Mouse (Mus musculus): ENCODE data around the gene Gcdh. TPM values are rescaled to one million over a fixed set of nuclear protein-coding genes. Genes with fewer than 3 reads are reported as not detected.

Gcdh gene
- polyA plus RNA-seq, 1 experiment from 2014 or later: 36.1 TPM

DNA sequence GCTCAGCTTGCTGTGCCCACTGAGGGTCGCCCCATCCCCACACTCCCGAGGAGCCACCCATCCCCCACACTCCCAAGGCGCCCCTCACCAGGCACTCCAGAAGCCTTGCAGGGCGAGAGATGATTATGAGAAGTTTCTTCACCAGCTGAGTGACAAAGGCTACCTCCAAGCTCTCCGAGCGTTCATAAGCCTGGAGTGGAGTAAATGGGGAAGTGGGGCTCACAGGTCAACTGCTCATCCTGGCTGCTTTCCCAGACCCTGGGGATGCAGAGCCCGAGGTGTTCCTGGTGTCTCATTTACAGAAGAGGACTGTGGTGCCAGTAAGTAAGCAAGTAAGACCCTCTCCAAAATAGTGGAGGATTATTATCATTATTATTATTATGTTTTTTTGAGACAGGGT, 31.8 kb upstream of the Gcdh start:
- Histone ChIP-seq H3K27me3 (replicated peaks) (no peaks in the 10 kb centered on the region), H3K4me1 (peaks cover 13% of the 10 kb centered on the region), H3K27ac (no peak overlapping the region), H3K9ac (no peak overlapping the region), H3K4me2 (no peak overlapping the region), H3K4me3 (no peak overlapping the region), H3K36me3 (replicated peaks) (peaks cover 46% of the 10 kb centered on the region), H3K9me3 (no peaks in the 10 kb centered on the region)
- 72% methylated on average over 7 of the region's 7 CpGs for WGBS
- ATAC-seq (replicated peaks): no peak

DNA sequence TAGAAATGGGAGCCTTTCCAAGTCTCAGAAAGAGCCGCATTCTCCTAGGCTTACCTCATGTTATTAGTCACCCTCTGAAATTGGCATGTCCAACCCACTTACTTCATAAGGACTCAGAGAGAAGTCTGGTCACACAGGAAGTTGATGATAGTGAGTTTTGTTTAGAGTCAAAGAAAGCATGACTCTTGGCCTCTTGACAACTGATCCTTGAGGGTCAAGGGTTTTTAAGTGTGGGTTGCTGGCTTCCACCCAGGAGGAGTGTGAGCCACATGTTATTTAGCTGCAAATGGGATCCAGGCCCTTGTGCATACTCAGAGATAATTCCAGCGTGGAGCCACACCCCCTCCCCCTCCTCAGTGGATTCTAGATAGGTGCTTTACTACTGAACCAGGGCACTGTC, 27.9 kb upstream of the Gcdh start:
- Histone ChIP-seq H3K36me3 (replicated peaks) (peaks cover 73% of the 10 kb centered on the region), H3K27me3 (replicated peaks) (no peaks in the 10 kb centered on the region), H3K4me2 (no peak overlapping the region), H3K9ac (no peak overlapping the region), H3K9me3 (no peaks in the 10 kb centered on the region), H3K4me1 (no peaks in the 10 kb centered on the region), H3K4me3 (no peak overlapping the region), H3K27ac (no peak overlapping the region)
- 91% methylated on average over 2 of the region's 2 CpGs for WGBS
- no peak for ATAC-seq (replicated peaks)

DNA sequence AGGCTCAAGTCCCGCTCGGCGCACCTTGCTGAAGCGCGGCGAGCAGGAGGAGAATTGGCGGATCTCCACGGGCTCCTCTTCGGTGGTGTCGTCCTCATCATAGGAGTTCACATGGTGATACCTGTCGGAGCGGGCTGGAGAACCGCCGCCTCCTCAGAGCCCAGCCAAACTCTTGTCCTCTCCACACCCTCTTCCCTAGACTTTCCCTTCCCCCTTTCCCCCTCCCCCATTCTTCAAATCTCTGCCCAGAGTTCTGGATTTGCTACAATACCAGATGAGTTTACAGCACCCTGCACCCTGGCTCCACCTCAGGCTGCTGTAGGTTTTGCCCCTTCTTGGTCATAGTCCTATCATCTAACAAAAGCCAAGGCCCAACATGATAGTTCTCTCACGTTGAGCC, 24.9 kb upstream of the Gcdh start:
- WGBS: 94% methylated on average over 15 of the region's 15 CpGs
- H3K27me3 ChIP-seq (replicated peaks): peaks cover 18% of the 10 kb centered on the region

DNA sequence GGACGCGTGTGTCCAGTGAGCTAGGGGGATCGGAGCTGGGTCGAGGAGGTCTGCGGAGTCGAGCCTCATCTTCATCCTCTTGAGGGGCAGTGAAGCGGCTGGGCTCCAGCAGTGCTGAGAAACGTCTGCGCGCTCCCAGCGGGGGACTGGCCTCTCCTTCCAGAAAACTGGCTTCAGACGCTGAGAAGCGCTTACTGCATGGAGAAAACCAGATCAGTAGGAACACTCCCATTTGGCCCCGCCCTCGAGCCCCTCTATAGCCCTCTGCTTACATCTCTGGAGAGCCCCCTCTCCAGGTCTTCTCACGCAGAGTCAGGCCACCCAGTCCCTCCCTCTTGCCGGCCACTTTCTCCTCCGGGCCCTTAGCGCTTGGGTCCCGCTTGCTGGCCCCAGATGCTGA, 24.1 kb upstream of the Gcdh start:
- Histone ChIP-seq H3K4me1 (peaks cover 4% of the 10 kb centered on the region; the same call in 1 of the 2 replicates), H3K36me3 (replicated peaks) (peaks cover 90% of the 10 kb centered on the region), H3K9me3 (no peaks in the 10 kb centered on the region), H3K9ac (no peak overlapping the region), H3K27ac (no peak overlapping the region), H3K4me2 (no peak overlapping the region), H3K4me3 (no peak overlapping the region), H3K27me3 (replicated peaks) (peaks cover 18% of the 10 kb centered on the region)
- WGBS: 29% methylated on average over 20 of the region's 20 CpGs
- ATAC-seq (replicated peaks): no peak

More for the DNA sequence above, 24.9 kb upstream of the Gcdh start:
- H3K36me3 ChIP-seq (replicated peaks): peaks cover 88% of the 10 kb centered on the region
- H3K9ac ChIP-seq: no peak overlapping the region
- H3K4me3 ChIP-seq: no peak overlapping the region
- H3K27ac ChIP-seq: no peak overlapping the region
- H3K4me2 ChIP-seq: no peak overlapping the region
- no peak for ATAC-seq (replicated peaks)
- H3K9me3 ChIP-seq: no peaks in the 10 kb centered on the region
- H3K4me1 ChIP-seq: no peaks in the 10 kb centered on the region

DNA sequence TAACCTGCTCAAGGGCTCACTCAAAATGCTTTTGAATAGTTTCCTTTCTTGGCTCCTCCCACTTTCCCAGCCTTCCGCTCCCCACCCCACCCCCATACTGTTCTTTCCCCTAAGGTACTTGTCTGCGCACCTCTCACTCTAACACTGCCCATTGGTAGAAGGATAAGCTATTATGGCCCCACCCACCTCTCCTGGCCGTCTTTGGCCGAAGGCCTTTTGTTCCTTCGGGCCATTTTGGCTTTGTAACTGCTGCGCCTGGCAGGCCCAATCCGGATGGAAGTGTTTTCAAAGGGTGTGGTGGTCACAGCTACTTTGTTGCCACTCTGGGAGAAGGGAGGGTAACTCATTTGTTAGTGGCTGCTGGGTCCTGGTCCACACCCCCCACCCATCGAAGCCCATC, 21.5 kb upstream of the Gcdh start:
- ATAC-seq (replicated peaks): no peak
- Histone ChIP-seq H3K4me2 (no peak overlapping the region), H3K9ac (no peak overlapping the region), H3K27me3 (replicated peaks) (peaks cover 26% of the 10 kb centered on the region), H3K4me1 (peaks cover 5% of the 10 kb centered on the region; the same call in 1 of the 2 replicates), H3K27ac (no peak overlapping the region), H3K36me3 (replicated peaks) (peaks cover 80% of the 10 kb centered on the region), H3K4me3 (no peak overlapping the region), H3K9me3 (no peaks in the 10 kb centered on the region)
- WGBS: 90% methylated on average over 8 of the region's 8 CpGs

DNA sequence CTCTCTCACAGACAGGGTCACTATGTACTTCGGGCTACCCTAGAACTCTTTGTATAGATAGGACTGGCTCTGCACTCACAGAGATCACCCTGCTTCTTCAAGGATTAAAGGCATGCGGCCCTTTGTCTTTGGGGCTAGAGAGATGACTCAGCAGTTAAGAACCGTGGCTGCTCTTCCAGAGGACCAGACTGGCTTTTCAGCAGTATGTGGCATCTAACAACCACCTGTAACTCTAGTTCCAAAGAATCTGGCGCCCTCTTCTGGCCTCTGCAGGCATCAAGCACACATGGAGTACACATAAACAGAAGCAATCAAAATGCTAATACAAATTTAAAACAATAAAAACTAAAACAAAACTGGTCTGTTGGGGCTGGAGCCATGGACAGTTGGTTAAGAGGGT, 20.2 kb upstream of the Gcdh start:
- no peak overlapping the region for H3K4me3 ChIP-seq
- no peak overlapping the region for H3K27ac ChIP-seq
- WGBS: 24% methylated on average over 4 of the region's 4 CpGs
- H3K9ac ChIP-seq: no peak overlapping the region
- H3K36me3 ChIP-seq (replicated peaks): peaks cover 69% of the 10 kb centered on the region
- H3K27me3 ChIP-seq (replicated peaks): peaks cover 35% of the 10 kb centered on the region
- no peak for ATAC-seq (replicated peaks)
- no peaks in the 10 kb centered on the region for H3K9me3 ChIP-seq
- no peak overlapping the region for H3K4me2 ChIP-seq
- H3K4me1 ChIP-seq: peaks cover 9% of the 10 kb centered on the region; the same call in 1 of the 2 replicates

DNA sequence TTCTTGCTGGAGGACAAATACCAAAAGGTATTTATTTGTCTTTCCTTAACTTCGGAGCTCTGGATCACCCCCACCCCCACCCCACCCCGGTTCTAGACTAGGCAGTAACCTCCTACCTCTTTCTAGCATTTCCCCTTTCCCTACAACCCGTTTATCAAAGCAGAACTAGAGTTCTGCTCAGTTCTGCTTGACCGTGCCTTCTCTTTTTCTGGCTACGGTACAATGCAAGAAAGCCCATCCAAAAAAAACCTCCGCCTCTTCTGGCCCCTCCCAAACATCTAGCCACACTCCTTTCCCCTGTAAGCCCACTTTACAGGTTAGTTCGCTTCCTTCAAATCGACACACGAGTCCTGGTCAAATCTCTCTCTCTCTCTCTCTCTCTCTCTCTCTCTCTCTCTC, 19.8 kb upstream of the Gcdh start:
- peaks cover 14% of the 10 kb centered on the region; the same call in 1 of the 2 replicates for H3K4me1 ChIP-seq
- H3K4me2 ChIP-seq: peak overlapping the region; percentile 39; the same call in 1 of the 2 replicates
- no peaks in the 10 kb centered on the region for H3K9me3 ChIP-seq
- no peak overlapping the region for H3K27ac ChIP-seq
- 24% methylated on average over 9 of the region's 9 CpGs for WGBS
- peaks cover 64% of the 10 kb centered on the region for H3K36me3 ChIP-seq (replicated peaks)
- peaks cover 35% of the 10 kb centered on the region for H3K27me3 ChIP-seq (replicated peaks)
- H3K4me3 ChIP-seq: peak overlapping the region; percentile 15; the same call in 1 of the 2 replicates
- no peak for ATAC-seq (replicated peaks)
- H3K9ac ChIP-seq: no peak overlapping the region

DNA sequence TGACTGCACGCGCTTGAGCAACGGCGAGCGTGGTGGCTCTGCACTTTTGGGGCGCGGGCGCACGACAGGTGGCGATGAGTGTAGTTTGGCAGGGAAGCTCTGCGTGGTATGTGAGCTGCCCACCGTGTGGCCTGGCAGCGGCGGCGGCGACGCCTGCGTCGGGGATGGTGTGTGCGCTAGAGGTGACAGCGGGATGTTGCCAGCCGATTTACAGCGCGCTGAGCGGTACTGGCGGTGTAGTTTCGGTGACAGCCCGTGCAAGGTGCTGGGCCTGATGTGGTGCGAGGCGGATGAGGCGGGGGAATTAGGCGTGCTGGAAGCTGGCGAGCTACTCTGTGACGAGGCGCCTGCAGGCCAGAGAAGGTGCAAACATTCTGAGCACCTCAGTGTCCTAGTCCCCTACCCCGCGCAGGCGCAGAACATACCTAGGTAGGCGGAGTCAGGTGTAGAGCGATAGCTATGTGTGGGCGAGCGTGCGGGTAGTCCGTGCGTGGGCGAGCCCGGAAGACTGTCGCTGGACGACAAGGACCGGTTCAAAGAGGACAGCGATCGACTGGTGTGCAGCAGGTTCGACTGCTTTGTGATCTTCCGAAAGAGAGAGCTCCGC, 19.3 kb upstream of the Gcdh start:
- no peak overlapping the region for H3K27ac ChIP-seq
- H3K9me3 ChIP-seq: no peaks in the 10 kb centered on the region
- H3K4me2 ChIP-seq: peak overlapping the region; percentile 39
- no peak for ATAC-seq (replicated peaks)
- H3K9ac ChIP-seq: no peak overlapping the region
- peaks cover 59% of the 10 kb centered on the region for H3K36me3 ChIP-seq (replicated peaks)
- 6% methylated on average over 55 of the region's 55 CpGs for WGBS
- H3K4me3 ChIP-seq: peak overlapping the region; percentile 15
- peaks cover 35% of the 10 kb centered on the region for H3K27me3 ChIP-seq (replicated peaks)
- H3K4me1 ChIP-seq: peaks cover 16% of the 10 kb centered on the region; the same call in 1 of the 2 replicates

DNA sequence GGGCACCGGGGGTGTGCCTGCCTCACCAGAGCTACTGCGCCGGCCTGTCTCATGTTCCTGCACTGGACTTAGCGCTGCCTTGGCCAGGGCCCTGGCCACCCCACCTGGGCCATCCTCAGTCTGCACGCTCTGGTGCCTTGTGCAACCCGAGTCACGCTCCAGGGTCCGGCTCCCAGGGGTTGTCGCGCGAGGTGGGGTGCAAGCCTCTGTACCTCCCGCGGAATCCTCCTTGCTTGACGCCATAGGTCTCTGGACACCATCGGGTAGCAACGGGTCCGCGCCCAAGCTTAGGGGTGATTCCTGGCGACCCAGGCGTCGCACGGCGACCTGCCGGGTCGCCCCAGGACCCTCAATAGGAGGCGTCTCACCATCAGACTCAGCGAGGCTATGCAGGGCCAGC, 18.7 kb upstream of the Gcdh start:
- no peak overlapping the region for H3K4me3 ChIP-seq
- no peak overlapping the region for H3K9ac ChIP-seq
- H3K27me3 ChIP-seq (replicated peaks): peaks cover 35% of the 10 kb centered on the region
- peaks cover 53% of the 10 kb centered on the region for H3K36me3 ChIP-seq (replicated peaks)
- H3K4me2 ChIP-seq: no peak overlapping the region
- H3K27ac ChIP-seq: no peak overlapping the region
- 18% methylated on average over 27 of the region's 27 CpGs for WGBS
- H3K9me3 ChIP-seq: no peaks in the 10 kb centered on the region
- peaks cover 16% of the 10 kb centered on the region; the same call in 1 of the 2 replicates for H3K4me1 ChIP-seq
- ATAC-seq (replicated peaks): no peak

DNA sequence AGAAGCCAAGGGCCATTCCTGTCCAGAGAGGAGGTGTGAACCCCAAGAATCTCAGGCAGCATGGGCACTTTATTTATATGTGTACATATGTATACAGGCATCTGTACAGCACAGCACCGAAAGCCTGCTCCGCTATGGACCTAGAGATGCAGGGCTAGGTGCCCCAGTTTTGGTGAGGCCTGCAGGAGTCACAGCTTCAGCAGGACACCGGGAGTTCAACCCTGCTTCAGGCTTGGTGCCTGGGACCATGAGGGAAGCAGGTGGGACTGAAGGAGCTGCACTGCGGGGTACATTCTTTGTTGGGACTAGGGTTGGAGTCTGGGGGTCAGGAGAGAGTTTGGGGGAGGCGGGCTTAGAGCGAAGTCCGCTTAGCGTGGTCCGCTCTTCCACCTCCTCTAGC, 18.1 kb upstream of the Gcdh start:
- no peak for ATAC-seq (replicated peaks)
- Histone ChIP-seq H3K27me3 (replicated peaks) (peaks cover 35% of the 10 kb centered on the region), H3K4me2 (no peak overlapping the region), H3K4me1 (peaks cover 16% of the 10 kb centered on the region; the same call in 1 of the 2 replicates), H3K36me3 (replicated peaks) (peaks cover 49% of the 10 kb centered on the region), H3K27ac (no peak overlapping the region), H3K4me3 (no peak overlapping the region), H3K9ac (no peak overlapping the region), H3K9me3 (no peaks in the 10 kb centered on the region)
- WGBS: 81% methylated on average over 9 of the region's 9 CpGs

DNA sequence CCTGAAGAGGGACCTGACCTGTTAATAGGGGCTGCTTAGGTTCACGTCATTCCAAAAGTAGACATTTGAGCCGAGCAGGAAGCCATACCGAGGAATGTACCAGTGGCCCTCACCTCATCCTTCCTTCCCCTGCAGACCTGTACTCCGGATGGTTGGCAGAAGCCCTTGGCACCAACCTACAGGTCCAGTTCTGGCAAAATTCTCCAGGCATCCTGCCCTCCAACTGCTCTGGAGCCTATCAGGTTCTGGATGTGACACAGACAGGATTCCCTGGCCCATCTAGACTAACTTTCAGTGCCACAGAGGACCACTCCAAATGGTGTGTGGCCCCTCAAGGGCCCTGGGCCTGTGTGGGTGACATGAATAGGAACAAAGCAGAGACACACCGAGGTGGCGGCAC, 16.8 kb upstream of the Gcdh start:
- Histone ChIP-seq H3K27me3 (replicated peaks) (peaks cover 34% of the 10 kb centered on the region), H3K4me3 (no peak overlapping the region), H3K4me2 (no peak overlapping the region), H3K9me3 (no peaks in the 10 kb centered on the region), H3K36me3 (replicated peaks) (peaks cover 36% of the 10 kb centered on the region), H3K9ac (no peak overlapping the region), H3K27ac (no peak overlapping the region), H3K4me1 (peaks cover 16% of the 10 kb centered on the region; the same call in 1 of the 2 replicates)
- WGBS: 92% methylated on average over 6 of the region's 6 CpGs
- ATAC-seq (replicated peaks): no peak

DNA sequence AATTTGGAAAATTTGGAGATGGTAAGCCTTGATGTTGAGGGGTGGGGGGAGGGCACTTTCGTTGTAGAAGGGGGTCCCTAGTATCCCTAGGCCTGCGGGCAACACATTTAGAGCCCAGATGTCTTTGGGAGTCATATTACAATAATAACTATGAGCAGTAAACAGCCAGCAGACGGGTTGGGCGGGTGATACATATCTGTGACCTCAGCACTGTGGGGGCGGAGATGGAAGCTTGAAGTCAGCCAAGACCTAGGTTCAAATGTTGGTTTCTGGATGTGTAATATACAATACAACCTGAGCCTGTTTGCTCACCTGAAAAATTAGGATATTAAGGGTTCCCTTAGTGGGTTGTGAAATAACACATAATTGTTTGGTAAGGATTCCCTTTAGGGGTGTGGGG, 16.2 kb upstream of the Gcdh start:
- Histone ChIP-seq H3K4me1 (peaks cover 16% of the 10 kb centered on the region; the same call in 1 of the 2 replicates), H3K9me3 (no peaks in the 10 kb centered on the region), H3K27me3 (replicated peaks) (peaks cover 29% of the 10 kb centered on the region), H3K4me3 (no peak overlapping the region), H3K27ac (no peak overlapping the region), H3K9ac (no peak overlapping the region), H3K36me3 (replicated peaks) (peaks cover 30% of the 10 kb centered on the region), H3K4me2 (no peak overlapping the region)
- WGBS: 94% methylated on average over 5 of the region's 5 CpGs
- no peak for ATAC-seq (replicated peaks)

DNA sequence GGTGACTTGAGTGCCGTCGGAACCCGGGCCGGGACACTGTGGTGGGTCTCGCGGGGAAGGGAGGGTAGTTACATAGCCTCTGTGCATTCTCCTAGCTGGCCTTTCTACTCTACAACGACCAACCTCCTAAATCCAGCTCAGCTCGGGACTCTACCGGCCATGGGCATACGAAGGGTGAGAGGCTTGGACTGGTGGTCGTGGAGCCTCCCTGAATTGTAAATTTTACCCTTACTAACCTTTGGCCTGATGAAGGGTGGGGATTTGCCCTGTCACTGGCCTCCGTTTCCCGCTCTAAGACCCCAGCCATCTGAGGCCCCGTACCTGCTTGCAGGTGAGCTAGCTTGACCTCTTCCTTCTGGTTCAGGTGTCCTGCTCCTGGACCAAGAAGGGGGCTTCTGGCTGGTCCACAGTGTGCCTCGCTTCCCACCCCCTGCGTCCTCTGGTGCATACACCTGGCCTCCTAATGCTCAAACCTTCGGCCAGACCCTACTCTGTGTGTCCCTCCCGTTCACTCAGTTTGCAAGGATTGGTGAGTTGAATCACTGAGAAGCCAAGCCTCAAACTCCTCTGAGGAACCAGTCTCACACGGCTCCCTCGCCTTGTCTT, 15.5 kb upstream of the Gcdh start:
- peak overlapping the region; percentile 33 for H3K4me3 ChIP-seq
- peak; percentile 18 for ATAC-seq (replicated peaks)
- WGBS: 49% methylated on average over 20 of the region's 20 CpGs

More for the DNA sequence above, 15.5 kb upstream of the Gcdh start:
- Histone ChIP-seq H3K9me3 (no peaks in the 10 kb centered on the region), H3K27ac (no peak overlapping the region), H3K4me1 (peaks cover 16% of the 10 kb centered on the region; the same call in 1 of the 2 replicates), H3K36me3 (replicated peaks) (peaks cover 23% of the 10 kb centered on the region), H3K4me2 (peak overlapping the region; percentile 50), H3K9ac (no peak overlapping the region; the same call in 1 of the 2 replicates), H3K27me3 (replicated peaks) (peaks cover 28% of the 10 kb centered on the region)

All from midbrain, embryonic 15.5 days (tissue).